Mouse (Mus musculus) cerebellum, adult 11 months (tissue): ENCODE data around the gene Tmem217.

Source experiments
- DNase-seq: peaks from one replicate; pipeline ENCODE4 v3.0.0; 2022

The Tmem217 gene

GRCm38 (mm10) chr17:29485336-29486233 lies 66.6 kb downstream of the Tmem217 start:
- no peak for DNase-seq

GRCm38 (mm10) chr17:29484431-29484830 lies 67.8 kb downstream of the Tmem217 start:
- no peak for DNase-seq

GRCm38 (mm10) chr17:29483282-29483681 lies 68.9 kb downstream of the Tmem217 start:
- no peak for DNase-seq

GRCm38 (mm10) chr17:29482632-29483031 lies 69.6 kb downstream of the Tmem217 start:
- no peak for DNase-seq

GRCm38 (mm10) chr17:29480256-29480655 lies 71.9 kb downstream of the Tmem217 start:
- DNase-seq, result no peak

GRCm38 (mm10) chr17:29478271-29478670 lies 73.9 kb downstream of the Tmem217 start:
- no peak for DNase-seq

GRCm38 (mm10) chr17:29477357-29477756 lies 74.8 kb downstream of the Tmem217 start:
- DNase-seq, result no peak

GRCm38 (mm10) chr17:29476461-29476860 lies 75.7 kb downstream of the Tmem217 start:
- DNase-seq, result no peak
